Mouse (Mus musculus): Measurements from ENCODE around the gene Snx29. TPM values are rescaled to one million over a fixed set of nuclear protein-coding genes. Genes with fewer than 3 reads are reported as not detected.

The Snx29 gene
- polyA plus RNA-seq, 1 experiment from 2014 or later = 12.1 TPM

DNA sequence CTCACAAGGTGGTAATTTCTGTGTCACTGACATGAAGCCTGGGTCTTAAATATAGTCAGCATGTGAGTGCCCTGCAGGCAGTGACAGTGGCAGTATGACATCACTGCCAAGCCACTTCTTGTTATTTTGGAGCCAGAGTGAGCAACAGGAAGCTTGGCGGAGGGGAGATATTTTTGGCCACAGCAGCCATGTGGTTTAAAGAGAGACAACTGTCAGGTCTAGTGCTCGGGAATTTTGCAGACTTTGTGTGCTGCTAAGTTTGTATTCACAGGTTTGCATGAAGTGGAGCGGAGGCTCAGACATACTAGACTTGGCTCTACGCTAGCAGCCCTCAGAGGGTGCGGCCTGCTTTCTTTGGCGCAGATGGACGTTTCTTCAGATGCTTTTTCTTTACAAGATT is 138.9 kb downstream of the Snx29 start:
- Histone ChIP-seq H3K27ac (replicated peaks) (no peak overlapping the region), H3K36me3 (replicated peaks) (no peaks in the 10 kb centered on the region), H3K4me1 (peaks cover 15% of the 10 kb centered on the region; the same call in 1 of the 2 replicates), H3K4me3 (no peak overlapping the region), H3K27me3 (replicated peaks; ENCODE audit: low read depth, poor library complexity, severe bottlenecking) (no peaks in the 10 kb centered on the region), H3K9me3 (no peaks in the 10 kb centered on the region)
- WGBS = 77% methylated on average over 7 of the region's 7 CpGs
- DNase-seq (ENCODE audit: low spot score) = no peak

DNA sequence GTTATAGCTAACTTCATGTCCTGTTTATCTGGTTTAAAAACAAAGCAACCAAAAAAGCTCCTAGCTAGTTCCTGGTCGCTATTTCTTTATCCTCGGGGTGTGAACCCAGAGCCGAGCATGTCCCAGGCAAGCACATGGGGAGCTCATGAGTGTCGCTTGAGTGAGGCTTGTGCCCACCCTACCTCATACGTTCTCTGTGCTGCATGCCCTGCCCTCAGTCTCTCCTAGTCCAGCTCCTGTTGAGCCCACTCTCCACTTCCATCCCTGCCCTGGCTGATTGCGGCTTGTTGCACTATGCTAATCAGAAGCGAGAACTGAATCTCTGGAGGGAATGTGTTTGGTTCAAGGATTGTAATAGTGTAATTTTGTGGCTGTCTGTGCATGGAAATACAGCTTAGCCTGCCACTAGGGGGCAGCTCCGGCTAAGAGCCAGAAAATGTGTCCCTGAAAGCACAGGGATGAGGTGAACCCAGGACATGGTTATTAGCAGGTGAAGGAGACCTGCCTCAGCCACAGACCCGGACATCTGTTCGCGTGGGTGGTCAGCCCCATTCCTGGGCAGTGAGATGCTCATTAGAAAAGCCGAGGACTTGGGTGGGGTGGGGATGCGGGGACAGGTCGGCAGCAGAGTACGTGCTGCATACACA is 145.9 kb downstream of the Snx29 start:
- 65% methylated on average over 15 of the region's 15 CpGs for WGBS

DNA sequence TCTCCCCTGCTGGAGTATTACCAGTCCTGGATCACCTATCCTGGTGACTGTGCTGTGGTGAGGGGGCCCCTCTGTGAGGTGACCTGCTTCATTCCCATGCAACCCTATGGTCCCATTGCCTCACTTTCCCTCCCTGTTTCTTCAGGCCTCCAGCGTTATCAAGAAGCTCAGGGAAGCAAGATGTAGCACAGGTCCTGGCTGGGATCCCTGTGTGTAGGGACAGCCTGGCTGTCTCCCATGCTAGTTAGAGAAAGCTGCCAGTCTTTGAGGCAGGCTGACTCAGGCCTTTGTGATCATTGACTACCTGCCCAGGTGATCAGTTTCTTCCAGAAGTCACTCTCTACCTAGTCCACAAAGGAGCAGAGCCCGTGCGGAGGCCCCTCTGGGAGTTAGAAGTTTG is 146.8 kb downstream of the Snx29 start:
- no peaks in the 10 kb centered on the region for H3K36me3 ChIP-seq (replicated peaks)
- H3K4me3 ChIP-seq = no peak overlapping the region
- H3K27me3 ChIP-seq (replicated peaks; ENCODE audit: low read depth, poor library complexity, severe bottlenecking) = no peaks in the 10 kb centered on the region
- no peak for DNase-seq (ENCODE audit: low spot score)
- no peak overlapping the region for H3K27ac ChIP-seq (replicated peaks)
- H3K4me1 ChIP-seq = no peaks in the 10 kb centered on the region
- 85% methylated on average over 3 of the region's 3 CpGs for WGBS
- no peaks in the 10 kb centered on the region for H3K9me3 ChIP-seq

More for the DNA sequence above, 145.9 kb downstream of the Snx29 start:
- Histone ChIP-seq H3K27ac (replicated peaks) (no peak overlapping the region), H3K27me3 (replicated peaks; ENCODE audit: low read depth, poor library complexity, severe bottlenecking) (no peaks in the 10 kb centered on the region), H3K4me3 (no peak overlapping the region), H3K9me3 (no peaks in the 10 kb centered on the region), H3K4me1 (no peaks in the 10 kb centered on the region), H3K36me3 (replicated peaks) (no peaks in the 10 kb centered on the region)
- DNase-seq (ENCODE audit: low spot score) = peak; percentile 66

DNA sequence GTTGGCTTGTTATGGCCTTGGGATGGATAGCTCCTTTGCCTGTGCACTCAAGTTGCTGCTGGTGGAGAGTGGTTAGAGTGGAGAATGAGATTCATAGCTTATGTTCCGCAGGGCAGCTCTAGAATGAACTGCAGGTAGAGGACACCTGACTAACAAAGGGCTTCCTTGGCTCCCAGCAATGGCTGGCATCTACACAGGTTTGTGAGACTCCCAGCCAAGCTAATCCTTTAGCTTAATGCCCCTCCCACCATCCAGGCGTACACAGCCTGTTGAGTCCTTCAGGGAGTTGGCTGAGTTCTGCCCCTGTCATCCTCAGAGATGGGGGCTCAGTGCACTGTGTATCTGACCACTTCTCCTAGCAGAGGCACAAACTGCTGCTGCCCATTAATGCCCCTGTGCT is 148.5 kb downstream of the Snx29 start:
- H3K4me1 ChIP-seq = no peaks in the 10 kb centered on the region
- no peaks in the 10 kb centered on the region for H3K9me3 ChIP-seq
- no peak overlapping the region for H3K4me3 ChIP-seq
- H3K36me3 ChIP-seq (replicated peaks) = no peaks in the 10 kb centered on the region
- DNase-seq (ENCODE audit: low spot score) = no peak
- no peaks in the 10 kb centered on the region for H3K27me3 ChIP-seq (replicated peaks; ENCODE audit: low read depth, poor library complexity, severe bottlenecking)
- 76% methylated on average over 2 of the region's 2 CpGs for WGBS
- H3K27ac ChIP-seq (replicated peaks) = no peak overlapping the region

DNA sequence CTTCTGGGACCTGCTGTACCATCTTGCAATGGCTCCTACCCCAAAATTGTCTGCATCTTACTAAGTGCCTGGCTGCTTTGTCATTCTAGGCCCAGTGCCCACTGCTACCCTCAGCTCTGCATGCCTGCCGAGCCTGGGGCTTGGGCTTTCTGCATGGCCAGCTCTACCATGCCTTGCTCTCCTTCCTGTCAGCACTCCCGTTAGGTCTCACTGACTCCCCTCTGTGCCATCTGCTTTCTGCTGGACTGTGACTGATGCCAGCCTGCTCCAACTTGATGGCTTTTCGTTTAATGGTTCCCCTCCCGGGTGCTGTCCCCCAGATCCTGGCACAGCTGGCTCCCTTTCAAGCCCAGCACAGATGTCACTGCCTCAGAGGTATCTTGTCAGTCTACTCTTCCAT is 150.1 kb downstream of the Snx29 start:
- no peaks in the 10 kb centered on the region for H3K4me1 ChIP-seq
- H3K36me3 ChIP-seq (replicated peaks) = no peaks in the 10 kb centered on the region
- H3K9me3 ChIP-seq = no peaks in the 10 kb centered on the region
- no peak overlapping the region for H3K4me3 ChIP-seq
- 82% methylated on average over 4 of the region's 4 CpGs for WGBS
- DNase-seq (ENCODE audit: low spot score) = no peak
- no peak overlapping the region for H3K27ac ChIP-seq (replicated peaks)
- H3K27me3 ChIP-seq (replicated peaks; ENCODE audit: low read depth, poor library complexity, severe bottlenecking) = no peaks in the 10 kb centered on the region

DNA sequence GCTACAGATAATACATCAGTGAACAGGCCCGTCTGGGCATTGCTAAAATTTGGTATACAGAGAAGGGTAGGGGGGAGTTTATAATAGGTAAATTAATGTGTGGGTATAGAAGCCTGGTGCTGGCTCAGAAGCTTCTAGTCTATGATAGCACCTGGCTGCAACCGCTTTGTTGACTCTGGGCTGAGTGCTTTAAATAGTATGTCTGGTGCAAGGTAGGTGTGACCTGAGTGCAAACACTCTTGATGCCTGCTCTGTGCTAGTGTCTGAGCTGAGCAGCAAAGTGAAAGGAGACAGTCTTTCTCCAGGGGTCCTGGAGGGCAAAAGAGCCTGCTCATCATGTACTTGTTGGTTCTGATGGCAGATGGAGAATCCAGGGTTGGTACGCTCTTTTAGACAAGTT is 150.8 kb downstream of the Snx29 start:
- no peak for DNase-seq (ENCODE audit: low spot score)
- 91% methylated on average over 3 of the region's 3 CpGs for WGBS
- Histone ChIP-seq H3K36me3 (replicated peaks) (no peaks in the 10 kb centered on the region), H3K27ac (replicated peaks) (no peak overlapping the region), H3K4me1 (no peaks in the 10 kb centered on the region), H3K9me3 (no peaks in the 10 kb centered on the region), H3K4me3 (no peak overlapping the region), H3K27me3 (replicated peaks; ENCODE audit: low read depth, poor library complexity, severe bottlenecking) (no peaks in the 10 kb centered on the region)

DNA sequence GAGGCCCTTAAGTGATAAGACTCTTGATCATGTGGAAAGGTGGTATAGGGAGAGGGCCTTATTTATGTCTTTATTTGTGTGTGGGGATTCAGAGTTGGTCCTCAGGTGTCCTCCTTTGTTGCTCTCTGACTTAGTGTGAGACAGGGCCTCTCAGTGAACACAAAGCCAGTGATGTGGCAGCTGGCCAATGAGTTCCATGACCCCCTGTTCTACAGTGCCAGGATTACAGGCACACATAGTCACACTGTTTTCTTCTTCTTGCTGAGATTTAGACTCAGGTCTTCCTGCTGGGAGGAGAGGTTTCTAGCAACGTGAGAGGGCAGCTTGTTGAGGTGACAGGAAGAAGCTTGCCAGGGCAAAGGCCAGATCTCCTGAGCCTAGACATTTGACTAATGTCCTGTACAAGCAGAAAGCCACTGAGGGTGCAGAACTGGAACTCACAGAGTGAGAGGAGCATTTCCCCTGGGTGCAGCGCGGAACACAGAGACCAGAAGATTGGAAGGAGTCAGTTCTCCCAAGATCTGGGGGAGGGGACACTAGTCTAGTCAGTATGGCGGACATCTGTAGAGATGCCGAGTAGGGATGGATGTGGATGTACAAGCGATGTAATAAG is 151.3 kb downstream of the Snx29 start:
- H3K27me3 ChIP-seq (replicated peaks; ENCODE audit: low read depth, poor library complexity, severe bottlenecking) = no peaks in the 10 kb centered on the region
- 84% methylated on average over 6 of the region's 6 CpGs for WGBS
- H3K36me3 ChIP-seq (replicated peaks) = no peaks in the 10 kb centered on the region

DNA sequence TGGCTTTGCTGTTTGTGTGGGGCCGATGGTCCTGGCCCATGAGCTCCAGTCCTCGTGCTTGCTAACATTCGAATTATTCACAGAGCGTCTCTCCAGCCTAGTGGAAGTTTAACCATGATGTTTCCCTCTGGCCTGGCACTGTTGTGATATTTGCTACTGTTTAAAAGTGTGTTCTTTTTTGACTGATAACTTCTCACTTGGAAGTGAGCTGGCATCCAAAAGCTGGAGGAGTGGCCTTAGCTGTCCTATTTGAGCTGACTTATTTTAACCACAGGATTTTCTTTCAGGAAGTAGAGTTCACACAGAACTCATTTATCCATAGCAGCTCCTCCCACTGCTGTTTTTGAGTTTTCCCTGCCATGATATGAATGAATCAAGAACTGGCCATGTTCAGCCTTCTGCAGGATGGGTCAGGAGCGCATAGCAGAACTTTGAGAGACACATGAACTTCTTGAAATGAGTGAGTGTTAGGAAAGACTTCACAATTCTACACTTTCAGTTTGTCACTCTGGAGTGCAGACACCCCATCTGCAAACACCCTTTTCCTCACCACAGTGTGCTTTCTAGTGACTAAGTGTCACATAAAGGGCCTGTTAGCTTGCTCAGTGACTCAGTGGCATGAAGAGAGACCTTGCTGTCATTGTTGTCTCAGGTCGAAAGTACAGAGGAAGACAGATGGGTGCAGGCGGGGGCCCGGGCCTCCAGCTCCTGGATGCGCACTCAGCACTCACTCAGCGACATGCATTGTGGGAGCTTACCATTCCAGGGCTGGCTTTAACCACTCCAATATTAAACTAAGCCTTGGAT is 152.6 kb downstream of the Snx29 start:
- Histone ChIP-seq H3K27ac (replicated peaks) (no peak overlapping the region), H3K9me3 (no peaks in the 10 kb centered on the region), H3K4me3 (no peak overlapping the region), H3K36me3 (replicated peaks) (no peaks in the 10 kb centered on the region), H3K27me3 (replicated peaks; ENCODE audit: low read depth, poor library complexity, severe bottlenecking) (no peaks in the 10 kb centered on the region), H3K4me1 (no peaks in the 10 kb centered on the region)
- 92% methylated on average over 10 of the region's 10 CpGs for WGBS
- DNase-seq (ENCODE audit: low spot score) = no peak

More for the DNA sequence above, 151.3 kb downstream of the Snx29 start:
- no peaks in the 10 kb centered on the region for H3K4me1 ChIP-seq
- DNase-seq (ENCODE audit: low spot score) = no peak
- H3K4me3 ChIP-seq = no peak overlapping the region
- no peaks in the 10 kb centered on the region for H3K9me3 ChIP-seq
- no peak overlapping the region for H3K27ac ChIP-seq (replicated peaks)

DNA sequence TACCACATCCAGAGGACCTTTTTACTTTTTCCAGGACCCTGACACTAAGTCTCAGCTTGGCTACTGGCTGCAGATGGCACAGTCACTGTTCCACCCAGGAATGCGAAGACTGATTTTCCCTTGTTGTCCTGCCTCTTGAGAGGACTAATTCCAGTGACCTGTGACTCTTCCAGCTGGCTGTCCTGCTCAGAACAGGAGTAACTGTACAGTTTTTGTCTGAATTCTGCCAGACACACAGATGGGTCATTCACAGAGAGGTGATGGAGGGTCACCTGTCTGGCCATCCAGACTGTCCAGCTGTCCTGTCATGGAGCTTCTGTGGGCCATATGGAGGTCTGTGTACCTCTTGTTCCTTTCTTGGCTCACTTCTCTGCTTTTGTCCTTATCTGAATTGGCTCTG is 153.6 kb downstream of the Snx29 start:
- H3K4me1 ChIP-seq = no peaks in the 10 kb centered on the region
- H3K36me3 ChIP-seq (replicated peaks) = no peaks in the 10 kb centered on the region
- H3K27ac ChIP-seq (replicated peaks) = no peak overlapping the region
- no peak for DNase-seq (ENCODE audit: low spot score)
- H3K9me3 ChIP-seq = no peaks in the 10 kb centered on the region
- WGBS = 93% methylated on average over 1 of the region's 1 CpGs
- no peak overlapping the region for H3K4me3 ChIP-seq
- H3K27me3 ChIP-seq (replicated peaks; ENCODE audit: low read depth, poor library complexity, severe bottlenecking) = no peaks in the 10 kb centered on the region

DNA sequence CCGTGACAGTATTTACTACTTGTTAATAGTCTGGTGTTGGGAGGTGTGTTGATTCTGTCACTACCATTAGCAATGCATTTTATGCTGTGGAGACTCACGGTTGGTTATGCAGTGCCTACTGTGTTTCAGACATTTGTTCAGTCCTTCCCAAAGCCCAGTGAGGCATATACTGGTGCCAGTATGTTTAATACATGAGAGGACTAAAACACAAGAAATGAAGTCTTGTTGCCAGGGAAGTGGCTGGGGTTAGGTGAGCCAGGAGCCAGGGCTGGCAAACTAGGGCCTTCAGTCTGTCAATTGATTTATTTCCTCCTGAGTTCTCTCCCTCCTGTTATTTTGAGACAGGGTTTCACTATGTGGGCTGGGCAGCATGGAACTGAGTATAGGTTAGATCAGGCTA is 154.3 kb downstream of the Snx29 start:
- Histone ChIP-seq H3K27ac (replicated peaks) (no peak overlapping the region), H3K9me3 (no peaks in the 10 kb centered on the region), H3K4me3 (no peak overlapping the region), H3K36me3 (replicated peaks) (no peaks in the 10 kb centered on the region), H3K4me1 (no peaks in the 10 kb centered on the region), H3K27me3 (replicated peaks; ENCODE audit: low read depth, poor library complexity, severe bottlenecking) (no peaks in the 10 kb centered on the region)
- no peak for DNase-seq (ENCODE audit: low spot score)
- 88% methylated on average over 2 of the region's 2 CpGs for WGBS

DNA sequence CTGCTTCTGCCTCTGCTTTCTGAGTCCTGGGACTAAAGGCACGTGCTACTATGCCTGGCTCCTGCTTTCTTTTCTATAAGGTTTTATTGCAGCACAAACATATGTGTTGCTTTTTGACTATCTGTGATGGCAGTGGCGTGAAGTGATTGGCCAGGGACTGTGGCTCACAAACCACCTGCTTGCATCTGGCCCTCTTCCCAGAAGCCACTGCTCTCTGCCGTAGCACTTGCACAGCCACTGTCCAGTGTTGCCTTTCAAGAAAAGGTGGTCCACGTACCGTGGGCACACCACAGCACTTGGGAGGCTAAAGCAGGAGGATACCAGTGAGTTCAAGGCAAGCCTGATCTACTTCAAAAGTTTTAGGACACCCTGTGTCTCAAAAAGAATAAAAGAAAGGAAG is 154.9 kb downstream of the Snx29 start:
- no peak for DNase-seq (ENCODE audit: low spot score)
- Histone ChIP-seq H3K9me3 (no peaks in the 10 kb centered on the region), H3K27ac (replicated peaks) (no peak overlapping the region), H3K4me3 (no peak overlapping the region), H3K27me3 (replicated peaks; ENCODE audit: low read depth, poor library complexity, severe bottlenecking) (no peaks in the 10 kb centered on the region), H3K36me3 (replicated peaks) (no peaks in the 10 kb centered on the region), H3K4me1 (no peaks in the 10 kb centered on the region)
- WGBS = 86% methylated on average over 5 of the region's 5 CpGs

DNA sequence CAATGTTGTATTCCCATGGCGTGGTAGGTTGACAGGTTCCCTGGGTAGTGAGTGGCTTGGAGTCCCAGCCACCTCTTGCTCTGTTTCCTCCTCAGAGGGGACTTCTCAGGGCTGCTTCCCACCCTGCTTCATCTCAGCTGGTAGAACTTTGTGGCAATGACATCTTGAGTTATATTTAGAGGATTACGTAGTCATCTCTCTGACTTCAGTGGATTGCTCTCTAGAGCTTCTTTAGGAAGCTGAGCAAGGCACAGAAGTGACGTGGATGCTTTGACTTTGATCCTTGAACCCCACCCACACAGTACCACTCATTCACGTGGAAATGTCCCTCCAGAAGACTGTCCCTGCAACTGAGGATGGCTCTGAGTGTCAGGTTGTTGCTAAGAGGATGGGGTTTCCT is 156.9 kb downstream of the Snx29 start:
- Histone ChIP-seq H3K4me3 (no peak overlapping the region), H3K27ac (replicated peaks) (no peak overlapping the region), H3K36me3 (replicated peaks) (no peaks in the 10 kb centered on the region), H3K9me3 (no peaks in the 10 kb centered on the region), H3K27me3 (replicated peaks; ENCODE audit: low read depth, poor library complexity, severe bottlenecking) (no peaks in the 10 kb centered on the region), H3K4me1 (no peaks in the 10 kb centered on the region)
- no peak for DNase-seq (ENCODE audit: low spot score)
- WGBS = 83% methylated on average over 4 of the region's 4 CpGs

DNA sequence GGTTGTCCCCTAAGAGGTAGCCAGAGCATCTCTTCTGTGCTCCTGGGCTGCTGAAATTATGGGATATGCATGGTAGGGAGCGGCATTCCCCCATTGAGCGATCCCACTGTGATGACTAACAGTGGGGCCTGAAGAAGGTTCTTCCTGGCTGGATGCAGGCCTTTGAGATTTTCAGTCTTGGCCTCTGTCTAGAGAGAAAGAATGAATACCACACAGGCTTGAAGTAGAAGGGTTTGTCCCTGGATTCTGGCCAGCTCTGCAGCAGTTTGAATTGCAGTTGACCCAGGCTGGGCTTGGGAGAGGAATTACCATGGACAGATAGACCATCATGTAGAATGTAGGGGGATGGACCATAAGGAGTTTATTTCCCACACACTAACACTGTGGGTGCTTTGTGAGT is 159.5 kb downstream of the Snx29 start:
- WGBS = 96% methylated on average over 2 of the region's 2 CpGs
- H3K27me3 ChIP-seq (replicated peaks; ENCODE audit: low read depth, poor library complexity, severe bottlenecking) = no peaks in the 10 kb centered on the region
- no peak overlapping the region for H3K4me3 ChIP-seq

More for the DNA sequence above, 159.5 kb downstream of the Snx29 start:
- H3K27ac ChIP-seq (replicated peaks) = no peak overlapping the region
- H3K4me1 ChIP-seq = no peaks in the 10 kb centered on the region
- no peaks in the 10 kb centered on the region for H3K36me3 ChIP-seq (replicated peaks)
- H3K9me3 ChIP-seq = no peaks in the 10 kb centered on the region
- DNase-seq (ENCODE audit: low spot score) = no peak

Data from embryonic facial prominence, embryonic 10.5 days (tissue).